Mouse (Mus musculus): Measurements from ENCODE around the gene Fcna.

Gene Fcna

DNA sequence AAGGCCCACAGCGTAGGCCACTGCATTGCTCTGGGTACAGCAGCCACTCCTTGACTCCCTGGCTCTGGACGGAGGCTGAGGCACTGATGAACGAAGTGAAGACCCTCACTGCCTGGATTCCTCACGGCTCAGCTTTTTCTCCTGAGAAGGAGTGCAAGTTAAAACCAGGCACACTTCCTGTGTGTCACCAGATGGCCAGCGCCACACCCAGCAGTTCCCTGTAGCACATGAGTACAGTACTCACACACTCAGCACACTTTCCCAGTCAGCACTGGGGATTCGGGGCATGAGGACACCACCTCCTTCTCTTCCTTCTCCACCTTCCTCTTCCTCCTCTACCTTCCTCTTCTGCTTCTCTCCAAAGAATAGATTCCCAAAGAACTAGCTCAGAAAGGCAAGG, at the start of gene Fcna:
Fcna (minus strand) TSS at position 220 of the 400 bp plus-strand sequence.
- no peak for DNase-seq (ENCODE audit: extremely low spot score, low read depth, low spot score)

DNA sequence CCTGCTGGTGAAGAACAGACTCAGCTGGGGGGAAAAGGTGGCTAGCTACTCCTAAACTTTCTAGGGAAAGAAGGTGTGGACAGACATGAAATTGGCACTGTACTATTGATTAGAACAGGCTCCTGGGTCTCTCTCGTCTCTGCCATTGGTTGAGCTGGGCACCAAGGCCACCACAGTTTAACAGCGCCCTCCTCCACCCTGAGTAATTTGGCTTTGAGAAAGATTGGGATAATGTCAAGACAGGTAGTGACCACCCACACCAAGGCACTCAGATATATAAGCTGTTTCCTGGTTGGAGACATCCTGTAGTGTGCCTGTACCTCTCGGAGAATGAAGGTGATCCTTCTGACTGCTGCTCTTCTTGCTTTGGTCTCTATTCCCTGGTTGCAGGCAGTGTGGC, 48.7 kb upstream of the Fcna start, which contains the start of gene Lcn6:
Lcn6 (plus strand) TSS at position 301 of the 400 bp plus-strand sequence.
- DNase-seq (ENCODE audit: extremely low spot score, low read depth, low spot score): no peak

DNA sequence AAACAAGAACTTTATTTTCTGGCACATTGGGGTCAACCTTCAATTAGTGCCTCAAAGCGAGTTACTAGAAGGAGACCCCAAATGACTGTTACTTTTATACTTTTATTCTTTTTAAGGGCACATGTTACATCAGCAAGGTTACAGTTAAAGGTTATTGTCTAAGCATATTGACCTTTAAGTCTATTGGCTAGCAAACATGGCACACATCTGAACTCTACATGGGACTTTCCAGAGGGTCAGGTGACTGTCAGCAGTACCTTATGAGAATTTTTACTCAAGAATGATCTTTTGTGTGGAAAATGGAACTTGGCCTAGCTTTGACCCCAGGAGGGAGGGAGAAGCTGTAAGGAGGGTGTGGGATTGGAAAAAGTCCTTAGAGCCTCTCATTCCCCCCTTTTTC, 38.7 kb upstream of the Fcna start:
- no peak for DNase-seq (ENCODE audit: extremely low spot score, low read depth, low spot score)

DNA sequence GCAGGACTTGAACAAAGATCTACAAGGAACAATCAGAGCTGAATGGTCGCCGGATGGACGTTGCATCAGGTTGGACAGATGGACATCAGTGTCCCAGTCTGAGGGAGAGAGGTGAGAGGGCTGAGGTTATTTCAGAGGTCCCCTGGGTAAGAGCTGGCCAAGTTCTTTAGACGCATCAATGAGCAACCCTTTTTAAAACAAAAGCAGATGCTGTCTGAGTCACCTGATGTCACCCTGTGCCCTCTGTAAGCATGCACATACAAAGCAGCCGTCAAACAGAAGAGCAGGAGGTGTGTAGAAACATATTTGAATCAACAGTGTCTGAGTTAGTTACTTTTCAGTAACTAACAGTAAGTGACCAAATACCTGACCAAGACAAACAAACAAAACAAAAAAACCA, 36.3 kb upstream of the Fcna start:
- DNase-seq (ENCODE audit: extremely low spot score, low read depth, low spot score): no peak

DNA sequence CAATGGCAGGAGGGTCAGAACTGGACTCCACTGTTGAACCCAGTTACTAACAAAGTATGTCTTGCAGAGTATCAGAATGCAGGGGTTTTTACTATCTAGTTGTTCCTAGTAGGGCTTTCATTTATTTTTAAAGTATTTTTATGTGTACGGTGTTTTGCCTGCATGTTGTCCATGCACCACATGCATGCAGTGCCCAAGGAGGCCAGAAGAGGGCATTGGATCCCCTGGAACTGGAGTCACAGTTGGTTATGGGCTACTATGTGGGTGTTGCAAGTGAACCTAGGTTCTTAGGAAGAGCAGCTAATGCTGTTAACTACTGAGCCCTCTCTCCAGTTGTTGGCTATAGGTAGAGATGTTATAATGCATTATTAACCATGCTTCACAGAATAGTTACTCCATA, 35.7 kb upstream of the Fcna start:
- no peak for DNase-seq (ENCODE audit: extremely low spot score, low read depth, low spot score)

DNA sequence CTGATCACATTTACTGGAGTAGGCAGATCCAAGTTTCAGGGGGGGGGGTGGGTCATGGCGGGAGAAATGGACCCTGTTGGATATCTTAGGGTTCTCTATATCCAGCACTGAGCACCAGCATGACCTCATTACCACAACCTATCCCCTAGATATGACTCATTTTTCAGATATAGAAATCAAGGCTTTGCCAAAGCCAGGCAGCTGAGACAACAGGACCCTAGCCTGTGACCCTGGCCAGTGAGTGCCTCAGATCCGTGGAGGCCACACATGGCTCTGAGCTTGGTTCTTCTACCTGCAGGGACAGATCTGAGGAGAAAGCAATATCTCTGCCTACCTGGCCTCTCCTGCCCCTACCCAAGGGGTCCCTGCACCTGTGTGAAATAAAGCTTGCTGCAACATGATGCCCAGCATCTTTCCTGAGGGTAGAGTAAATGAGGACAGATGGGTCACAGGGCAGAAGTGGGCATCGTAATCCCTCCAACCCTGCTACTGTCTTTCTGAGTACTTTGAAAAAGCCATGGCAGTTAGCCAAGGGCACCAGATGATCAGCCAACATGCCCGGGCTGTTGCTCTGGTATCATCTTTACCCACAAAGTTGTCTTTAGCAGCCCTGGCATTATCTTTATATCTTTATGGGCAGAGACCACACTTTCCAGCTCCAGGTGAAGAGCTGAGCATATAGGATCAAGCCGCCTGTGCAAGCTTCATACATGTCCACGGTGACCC, 33.6 kb upstream of the Fcna start:
- DNase-seq (ENCODE audit: extremely low spot score, low read depth, low spot score): no peak

DNA sequence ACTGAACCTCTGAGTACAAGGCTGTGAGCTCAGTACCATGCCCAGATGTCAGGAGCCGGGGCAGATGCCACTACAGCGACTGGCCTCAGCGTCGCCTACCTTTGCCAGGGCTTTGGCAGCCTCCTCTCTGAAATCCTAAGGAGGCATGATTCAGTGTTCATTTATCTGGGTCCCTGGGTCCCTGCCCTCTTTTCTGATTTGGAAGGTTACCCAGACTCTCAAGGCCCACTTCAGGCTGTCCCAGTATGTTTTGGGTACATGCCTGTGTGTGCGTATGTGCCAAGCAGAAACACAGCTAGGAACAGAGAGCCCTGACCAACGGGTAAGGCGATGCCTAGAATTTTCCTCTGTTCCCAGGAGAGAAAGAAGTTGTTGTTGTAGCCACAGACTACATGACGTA, 32.4 kb upstream of the Fcna start:
- no peak for DNase-seq (ENCODE audit: extremely low spot score, low read depth, low spot score)

DNA sequence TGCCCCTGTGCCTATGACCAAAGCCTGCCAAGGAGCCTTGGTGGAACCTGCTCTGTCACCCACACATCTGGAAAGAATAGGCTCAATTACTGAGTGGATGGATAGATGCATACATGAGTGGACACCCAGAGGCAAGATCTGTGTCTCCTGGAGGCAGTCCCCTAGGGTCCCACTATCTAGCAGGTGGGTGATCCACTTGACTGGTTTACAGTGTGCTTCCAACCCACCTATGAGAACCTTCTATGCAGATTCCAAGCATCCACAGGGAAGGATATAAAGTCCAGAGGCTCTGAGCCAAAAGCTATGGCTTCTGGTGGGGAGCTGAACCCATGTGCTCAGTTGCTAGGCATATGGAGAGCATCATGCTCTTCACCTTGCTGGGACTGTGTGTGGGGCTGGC, 29.8 kb upstream of the Fcna start, which contains the start of gene Lcn5:
Lcn5 (plus strand) TSS at position 301 of the 400 bp plus-strand sequence.
- DNase-seq (ENCODE audit: extremely low spot score, low read depth, low spot score): no peak

DNA sequence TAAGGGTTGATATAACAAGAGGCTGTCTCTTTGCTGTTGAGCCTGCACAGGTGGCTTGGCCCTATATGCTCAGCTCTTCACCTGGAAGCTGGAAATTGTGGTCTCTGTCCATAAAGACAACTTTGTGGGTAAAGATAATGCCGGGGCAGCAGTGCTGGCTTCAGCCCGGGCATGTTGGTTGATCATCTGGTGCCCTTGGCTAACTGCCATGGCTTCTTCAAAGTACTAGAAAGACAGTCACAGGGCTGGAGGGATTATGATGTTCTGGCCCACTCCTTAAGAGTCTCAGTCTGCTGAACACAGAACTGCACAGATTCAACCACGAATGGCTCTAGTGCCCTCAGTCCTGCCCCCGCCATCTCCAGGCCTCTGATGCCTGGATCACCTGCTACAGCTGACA, 29.4 kb upstream of the Fcna start:
- DNase-seq (ENCODE audit: extremely low spot score, low read depth, low spot score): no peak

DNA sequence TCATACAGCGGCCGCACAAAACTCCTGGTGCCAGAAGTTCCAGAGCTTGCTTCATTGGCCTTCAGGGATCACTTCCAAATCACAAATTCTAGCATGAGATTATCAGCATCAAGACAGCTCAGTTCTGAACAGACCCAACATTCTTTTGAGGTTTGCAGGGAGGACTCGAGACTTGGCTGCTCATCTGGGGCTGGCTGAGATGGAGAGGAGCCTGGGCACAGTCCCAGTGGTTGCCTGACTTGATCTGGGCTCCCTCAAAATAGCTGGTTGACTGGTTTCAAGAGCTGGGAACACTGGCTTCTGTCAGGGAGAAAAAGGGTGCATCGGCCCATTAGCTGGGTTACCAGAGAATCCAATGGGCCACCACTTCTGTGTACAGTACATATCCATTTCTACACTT, 28.9 kb upstream of the Fcna start:
- DNase-seq (ENCODE audit: extremely low spot score, low read depth, low spot score): no peak

- DNase-seq (ENCODE audit: extremely low spot score, low read depth, low spot score): no peak
Measured at GRCm38 (mm10) chr2:25654502-25654901, 26.7 kb upstream of the Fcna start.

DNA sequence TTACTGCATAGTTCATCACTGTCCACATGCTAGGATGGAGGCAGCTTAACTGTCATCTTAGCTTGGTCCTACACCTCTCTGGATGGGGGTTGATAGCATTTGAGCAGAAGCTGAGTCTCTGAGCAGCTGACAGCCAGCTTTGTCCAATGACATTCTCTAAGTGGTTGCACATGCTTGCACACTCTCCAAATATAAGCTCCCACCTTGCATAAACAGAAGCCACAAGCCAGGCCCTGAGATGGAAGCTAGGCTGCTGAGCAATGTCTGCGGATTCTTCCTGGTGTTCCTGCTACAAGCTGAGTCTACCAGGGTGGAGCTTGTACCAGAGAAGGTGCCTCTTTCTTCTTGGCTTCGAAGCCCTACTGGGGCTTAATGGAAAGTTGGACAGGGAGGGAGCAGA, 25.1 kb upstream of the Fcna start, which contains the start of gene Lcn8:
Lcn8 (plus strand) TSS at position 219 of the 400 bp plus-strand sequence.
- no peak for DNase-seq (ENCODE audit: extremely low spot score, low read depth, low spot score)

GRCm38 (mm10) chr2:25639890-25640289, 12.1 kb upstream of the Fcna start:
- DNase-seq (ENCODE audit: extremely low spot score, low read depth, low spot score): no peak

DNA sequence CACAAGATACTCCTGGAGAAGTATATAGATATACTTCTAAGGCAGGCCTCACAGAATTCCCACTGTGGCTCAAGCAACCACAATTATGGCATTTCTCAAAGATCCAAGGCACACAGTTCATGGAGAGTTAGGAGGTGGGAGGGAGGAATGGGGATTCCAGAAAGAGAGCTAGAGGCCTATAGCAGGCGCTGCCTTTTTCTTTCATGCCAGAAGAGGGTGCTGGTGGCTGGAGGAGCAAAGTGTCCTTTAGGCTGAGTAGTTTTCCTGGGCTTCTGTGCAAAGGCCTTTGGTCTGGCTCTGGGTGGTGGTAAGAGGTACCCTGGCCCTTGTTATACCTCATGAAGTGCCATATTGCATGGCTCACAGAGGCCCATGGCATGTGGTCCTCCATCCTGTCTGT, 6.2 kb upstream of the Fcna start:
- DNase-seq (ENCODE audit: extremely low spot score, low read depth, low spot score): no peak

DNA sequence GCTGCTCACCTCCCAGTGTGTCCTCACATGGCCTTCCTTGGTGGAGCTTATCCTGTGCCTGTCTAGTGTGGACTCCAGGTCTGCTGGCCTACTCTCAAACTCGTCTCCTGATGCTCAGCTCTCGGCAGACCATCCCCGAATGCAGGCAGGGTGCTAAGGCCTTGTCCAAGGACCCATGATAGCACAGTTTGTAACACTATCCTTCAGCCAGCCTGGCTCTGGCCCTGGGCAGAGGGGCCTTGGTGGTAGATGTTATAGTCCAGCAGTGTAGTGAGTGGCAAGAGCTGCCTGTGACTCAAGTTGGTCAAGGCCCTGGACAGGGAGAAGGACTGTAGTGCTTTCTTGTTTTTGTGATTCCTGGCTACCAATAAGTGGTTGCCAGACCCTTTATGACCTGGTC, 5.8 kb upstream of the Fcna start:
- DNase-seq (ENCODE audit: extremely low spot score, low read depth, low spot score): no peak

GRCm38 (mm10) chr2:25628738-25629137, 908 bp upstream of the Fcna start:
- no peak for DNase-seq (ENCODE audit: extremely low spot score, low read depth, low spot score)

- DNase-seq (ENCODE audit: extremely low spot score, low read depth, low spot score): no peak
Measured at GRCm38 (mm10) chr2:25625986-25626385, 1.8 kb downstream of the Fcna start.

- DNase-seq (ENCODE audit: extremely low spot score, low read depth, low spot score): peak; percentile 22
Measured at GRCm38 (mm10) chr2:25621229-25622200, 6.3 kb downstream of the Fcna start, which contains the start of gene Tmem141. Gene Tmem141 (minus strand): TSS chr2:25622005.

DNA sequence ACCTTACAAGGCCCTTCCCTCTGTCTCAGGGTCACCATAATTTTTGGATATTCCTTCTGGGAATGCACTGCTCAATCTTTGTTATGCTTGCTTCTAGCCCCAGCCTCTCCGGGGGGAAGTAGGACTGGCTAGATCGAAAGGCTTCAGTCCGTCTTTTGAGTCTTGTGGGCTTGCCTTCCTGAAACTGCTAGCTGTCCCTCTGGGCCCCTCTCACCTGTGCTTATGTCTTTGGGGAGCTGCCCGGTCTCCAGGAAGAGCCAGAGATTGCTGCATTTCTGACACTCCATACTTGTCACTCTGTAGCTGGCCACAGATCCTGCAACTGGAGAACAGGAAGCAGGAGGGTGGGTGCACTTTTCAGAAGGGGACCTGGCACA, 7.0 kb downstream of the Fcna start:
- no peak for DNase-seq (ENCODE audit: extremely low spot score, low read depth, low spot score)

GRCm38 (mm10) chr2:25620386-25620785, 7.4 kb downstream of the Fcna start:
- no peak for DNase-seq (ENCODE audit: extremely low spot score, low read depth, low spot score)

- DNase-seq (ENCODE audit: extremely low spot score, low read depth, low spot score): no peak
Measured at GRCm38 (mm10) chr2:25617578-25617977, 10.3 kb downstream of the Fcna start, which contains the start of gene Ccdc183. Gene Ccdc183 (minus strand): TSS chr2:25617678.

DNA sequence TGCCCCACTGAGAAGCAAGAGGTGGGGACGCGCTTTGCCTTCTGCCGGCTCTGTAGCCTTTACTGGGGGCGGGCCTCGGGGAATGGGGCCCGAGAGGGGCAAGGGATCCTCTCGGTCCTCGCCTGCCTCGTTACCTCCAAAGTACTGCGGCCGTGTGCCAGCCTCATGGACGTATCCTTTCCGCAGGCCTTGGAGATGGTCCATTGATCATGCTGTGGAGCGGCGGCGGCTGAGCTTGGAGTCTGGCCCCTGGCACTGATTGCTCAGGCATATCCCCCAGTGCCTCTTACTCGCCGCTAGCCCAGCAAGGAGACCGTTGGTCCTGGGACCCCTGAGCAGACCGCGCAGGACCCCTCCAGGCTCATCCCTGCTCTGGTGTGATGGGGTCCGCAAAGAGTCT, 11.4 kb downstream of the Fcna start:
- DNase-seq (ENCODE audit: extremely low spot score, low read depth, low spot score): no peak

All from hindlimb bud, embryonic 11.5 days (tissue).